Mouse (Mus musculus): Measurements from ENCODE around the gene Cacnb1. TPM values are rescaled to one million over a fixed set of nuclear protein-coding genes. Genes with fewer than 3 reads are reported as not detected.

Gene Cacnb1
- total RNA-seq (2012; rRNA removed) (0.46 and 0.55 TPM in 2 replicates), total RNA-seq (2014; rRNA removed) (0.12 TPM in 1 of 2 replicates, not detected in the other), polyA plus RNA-seq (2012; ENCODE audit: insufficient read length, low read depth) (0.36 and 0.59 TPM in 2 replicates)

GRCm38 (mm10) chr11:98022555-98023371, at the start of gene Cacnb1:
Gene Cacnb1, minus strand, starts transcription at chr11:98023034.
- peaks cover 10% of the 10 kb centered on the region for H3K79me2 ChIP-seq (replicated peaks; ENCODE audit: control insufficient read depth, extremely low read depth, insufficient read depth, poor library complexity, severe bottlenecking)
- H3K4me3 ChIP-seq (replicated peaks in 1 of 3; ENCODE audit: low read depth in 2 of 3, low read length in 2 of 3, poor library complexity in 1 of 3) = peak within 1 kb of the TSS; percentile 51 to 70 (median 55)
- no peaks in the 10 kb centered on the region for H3K9me3 ChIP-seq (replicated peaks; ENCODE audit: low read length)
- peak within 1 kb of the TSS; percentile 62 for H3K9ac ChIP-seq (ENCODE audit: insufficient read depth, low read depth)
- peak within 1 kb of the TSS; percentile 77 for H3K4me2 ChIP-seq (ENCODE audit: insufficient read depth, low read depth, poor library complexity, severe bottlenecking)
- peak within 1 kb of the TSS; percentile 14; the same call in 1 of the 2 replicates for H3K27ac ChIP-seq (ENCODE audit: insufficient read depth, low read depth)
- H3K27me3 ChIP-seq (replicated peaks) = peaks cover 25% of the 10 kb centered on the region
- dilution Hi-C loops (cut with MboI; ENCODE audit: extremely low pct_ligation_motif_present, extremely low pct_unique_long_range_greater_than_20kb, low sequenced_read_pairs) (no loop called here), in situ Hi-C loops (cut with MboI; ENCODE audit: low pct_ligation_motif_present, low pct_unique_long_range_greater_than_20kb, low sequenced_read_pairs) (no loop called here)
- TF ChIP-seq NRF1 (IDR thresholded peaks at IDR 0.05; ENCODE audit: low read depth, low read length) (peak; percentile 3; the same call in 1 of the 2 replicates), NELFE (IDR thresholded peaks at IDR 0.05; ENCODE audit: low read depth, low read length) (peak; percentile 39; the same call in 1 of the 2 replicates), PAX5 (IDR thresholded peaks at IDR 0.05; ENCODE audit: low read length) (no peak), MYC (IDR thresholded peaks at IDR 0.05; ENCODE audit: low read depth, low read length) (no peak), MAFK (IDR thresholded peaks at IDR 0.05; ENCODE audit: insufficient replicate concordance, low read length) (no peak), ZMIZ1 (IDR thresholded peaks at IDR 0.05; ENCODE audit: low read depth, low read length) (no peak), SMC3 (IDR thresholded peaks at IDR 0.05; ENCODE audit: low read depth, low read length) (no peak), TBP (conservative IDR thresholded peaks at IDR 0.05; ENCODE audit: low read depth, low read length) (0 out of 2 replicates have a peak, but pooled peaks have one; percentile 25), TCF12 (IDR thresholded peaks at IDR 0.05; ENCODE audit: low read depth, low read length) (peak; percentile 35; the same call in 1 of the 2 replicates), POLR2A (IDR thresholded peaks at IDR 0.05; ENCODE audit: low read depth, low read length) (peak; percentile 55), MAX (IDR thresholded peaks at IDR 0.05; ENCODE audit: low read length) (no peak; the same call in 1 of the 2 replicates), HCFC1 (IDR thresholded peaks at IDR 0.05; ENCODE audit: low read depth, low read length) (no peak), ZKSCAN1 (IDR thresholded peaks at IDR 0.05; ENCODE audit: borderline replicate concordance, low read depth, low read length) (no peak), MXI1 (IDR thresholded peaks at IDR 0.05; ENCODE audit: low read depth, low read length) (no peak), KAT2A (IDR thresholded peaks at IDR 0.05; ENCODE audit: insufficient replicate concordance, low read length) (no peak), ELF1 (IDR thresholded peaks at IDR 0.05; ENCODE audit: low read depth, low read length) (peak; percentile 39; the same call in 1 of the 2 replicates), IRF4 (IDR thresholded peaks at IDR 0.05; ENCODE audit: low read depth, low read length) (peak; percentile 17; the same call in 1 of the 2 replicates), MEF2A (IDR thresholded peaks at IDR 0.05; ENCODE audit: borderline replicate concordance, low read depth, low read length) (no peak), ETS1 (conservative IDR thresholded peaks at IDR 0.05; ENCODE audit: low read depth, low read length) (no peak), RCOR1 (conservative IDR thresholded peaks at IDR 0.05; ENCODE audit: low read depth, low read length) (no peak)
- peaks cover 17 to 53% of the 10 kb centered on the region in 2 experiments for H3K4me1 ChIP-seq (ENCODE audit: control insufficient read depth in 1 of 2, insufficient read depth in 2 of 2)
- peak; percentile 30 for DNase-seq (ENCODE audit: extremely low read depth)
- H3K36me3 ChIP-seq (replicated peaks in 1 of 2; ENCODE audit: control insufficient read depth in 1 of 2, insufficient read depth in 1 of 2, low read length in 1 of 2) = peaks cover 0 to under 1% of the 10 kb centered on the region in 2 experiments
